Mouse (Mus musculus): ENCODE measurements at regions not wholly inside any gene's neighbourhood (a gene's known extent, or its start where the extent isn't known, plus 50 kb on each side); places are given as distances from the start of the nearest gene placed in this dataset.

GRCm38 (mm10) chr10:66953976-66954505, 141.9 kb upstream of the Jmjd1c start:
- DNase-seq, result no peak
- H3K9me3 ChIP-seq (ENCODE audit: control insufficient read depth, low read length), result no peaks in the 10 kb centered on the region
- no peak overlapping the region for H3K27ac ChIP-seq (replicated peaks; ENCODE audit: low read depth, low read length)
- H3K27me3 ChIP-seq (ENCODE audit: control insufficient read depth, insufficient read depth, low read length), result no peaks in the 10 kb centered on the region
- H3K9ac ChIP-seq (replicated peaks; ENCODE audit: low read length), result no peak overlapping the region
- ATAC-seq (ENCODE audit: low FRiP score, low TSS enrichment), result no peak
- H3K4me3 ChIP-seq (replicated peaks; ENCODE audit: low read depth, low read length), result no peak overlapping the region
- H3K36me3 ChIP-seq (ENCODE audit: control insufficient read depth, insufficient read depth, low read length), result no peaks in the 10 kb centered on the region
- H3K4me2 ChIP-seq (ENCODE audit: low read length), result no peak overlapping the region
- H3K4me1 ChIP-seq (ENCODE audit: control insufficient read depth, insufficient read depth, low read length), result no peaks in the 10 kb centered on the region
- 73% methylated on average over 4 of the region's 4 CpGs for WGBS

- Histone ChIP-seq H3K27me3 (ENCODE audit: control insufficient read depth, insufficient read depth, low read length) (no peaks in the 10 kb centered on the region), H3K4me3 (replicated peaks; ENCODE audit: low read depth, low read length) (no peak overlapping the region), H3K27ac (replicated peaks; ENCODE audit: low read depth, low read length) (no peak overlapping the region), H3K36me3 (ENCODE audit: control insufficient read depth, insufficient read depth, low read length) (no peaks in the 10 kb centered on the region), H3K4me1 (ENCODE audit: control insufficient read depth, insufficient read depth, low read length) (no peaks in the 10 kb centered on the region), H3K4me2 (ENCODE audit: low read length) (no peak overlapping the region), H3K9me3 (ENCODE audit: control insufficient read depth, low read length) (no peaks in the 10 kb centered on the region), H3K9ac (replicated peaks; ENCODE audit: low read length) (no peak overlapping the region)
- WGBS, result 71% methylated on average over 5 of the region's 5 CpGs
- DNase-seq (no peak), ATAC-seq (ENCODE audit: low FRiP score, low TSS enrichment) (no peak)
Observed at GRCm38 (mm10) chr10:66955430-66955829, 140.5 kb upstream of the Jmjd1c start.

- Histone ChIP-seq H3K4me3 (replicated peaks; ENCODE audit: low read depth, low read length) (no peak overlapping the region), H3K27ac (replicated peaks; ENCODE audit: low read depth, low read length) (no peak overlapping the region), H3K4me2 (ENCODE audit: low read length) (no peak overlapping the region), H3K4me1 (ENCODE audit: control insufficient read depth, insufficient read depth, low read length) (no peaks in the 10 kb centered on the region), H3K9me3 (ENCODE audit: control insufficient read depth, low read length) (no peaks in the 10 kb centered on the region), H3K36me3 (ENCODE audit: control insufficient read depth, insufficient read depth, low read length) (no peaks in the 10 kb centered on the region), H3K27me3 (ENCODE audit: control insufficient read depth, insufficient read depth, low read length) (no peaks in the 10 kb centered on the region), H3K9ac (replicated peaks; ENCODE audit: low read length) (no peak overlapping the region)
- DNase-seq (no peak), ATAC-seq (ENCODE audit: low FRiP score, low TSS enrichment) (no peak)
- WGBS, result 91% methylated on average over 4 of the region's 4 CpGs
Observed at GRCm38 (mm10) chr10:66956619-66957018, 139.3 kb upstream of the Jmjd1c start.

GRCm38 (mm10) chr10:66957373-66957772, 138.6 kb upstream of the Jmjd1c start:
- Histone ChIP-seq H3K9ac (replicated peaks; ENCODE audit: low read length) (no peak overlapping the region), H3K27me3 (ENCODE audit: control insufficient read depth, insufficient read depth, low read length) (no peaks in the 10 kb centered on the region), H3K4me1 (ENCODE audit: control insufficient read depth, insufficient read depth, low read length) (no peaks in the 10 kb centered on the region), H3K4me3 (replicated peaks; ENCODE audit: low read depth, low read length) (no peak overlapping the region), H3K9me3 (ENCODE audit: control insufficient read depth, low read length) (no peaks in the 10 kb centered on the region), H3K27ac (replicated peaks; ENCODE audit: low read depth, low read length) (no peak overlapping the region), H3K4me2 (ENCODE audit: low read length) (no peak overlapping the region), H3K36me3 (ENCODE audit: control insufficient read depth, insufficient read depth, low read length) (no peaks in the 10 kb centered on the region)
- 87% methylated on average over 4 of the region's 4 CpGs for WGBS
- DNase-seq (no peak), ATAC-seq (ENCODE audit: low FRiP score, low TSS enrichment) (no peak)
